Mouse (Mus musculus) kidney, postnatal 36 days (tissue): Measurements from ENCODE around the gene Wsb1.
"Not testable (repeated sequence)": the region's sequence is repeated elsewhere in the genome, so short reads cannot be mapped to it uniquely, and the experiment has no call there.

Source experiments
- DNase-seq, 2 experiments: peaks; one replicate each; pipeline ENCODE4 v3.0.0; 2021 to 2022; ENCODE audit warnings: mixed read lengths in 2 of 2

The Wsb1 gene

DNA sequence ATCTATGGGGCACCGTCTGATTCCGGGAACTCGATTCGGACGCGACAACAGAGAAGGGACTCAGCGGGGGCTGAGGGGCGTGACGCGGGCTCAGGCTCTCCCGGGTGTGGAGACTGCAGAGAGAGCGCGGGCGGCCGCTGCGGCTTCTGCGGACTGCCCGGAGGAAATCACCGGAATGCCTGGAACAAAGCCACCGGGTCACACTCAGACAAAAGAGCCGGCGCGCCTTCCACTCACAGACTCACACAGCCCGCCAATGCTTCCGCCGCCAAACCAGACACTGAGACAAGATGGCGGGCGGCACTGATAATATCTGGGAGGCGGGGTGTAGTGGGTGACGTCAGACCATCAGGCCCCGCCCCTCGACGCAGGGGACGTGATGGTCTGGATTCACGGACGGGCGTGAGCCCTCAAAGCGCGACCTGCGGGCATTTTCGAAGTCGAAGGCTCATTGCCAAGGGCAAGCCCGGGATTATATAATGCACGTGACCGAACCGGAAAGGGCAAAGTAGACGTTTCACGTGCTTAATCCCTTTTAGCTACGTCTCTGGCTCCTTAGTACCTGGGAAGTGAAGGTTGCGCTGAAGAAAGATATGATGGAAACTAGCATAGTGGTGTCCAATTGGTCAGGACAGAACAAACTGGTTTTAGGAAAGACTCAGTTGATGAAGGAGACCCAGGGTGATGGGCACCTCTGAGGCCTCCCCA is at the start of gene Wsb1:
Gene Wsb1 (minus strand): TSS at position 281 of the 708 bp plus-strand sequence.
- peak; percentile 93 to 96 for DNase-seq

- DNase-seq: not testable (repeated sequence)
Measured at GRCm38 (mm10) chr11:79304245-79304644, 49.8 kb upstream of the Wsb1 start.

- DNase-seq: no peak
Measured at GRCm38 (mm10) chr11:79303109-79303508, 48.6 kb upstream of the Wsb1 start.

GRCm38 (mm10) chr11:79299719-79300431 is 45.4 kb upstream of the Wsb1 start:
- no peak for DNase-seq

GRCm38 (mm10) chr11:79296856-79297491 is 42.5 kb upstream of the Wsb1 start, which contains the start of gene Gm9964:
TSS of gene Gm9964 (minus strand) at chr11:79296906.
- no peak for DNase-seq

GRCm38 (mm10) chr11:79296167-79296566 is 41.7 kb upstream of the Wsb1 start:
- peak; percentile 54 to 77 for DNase-seq

- no peak for DNase-seq
Measured at GRCm38 (mm10) chr11:79293971-79294370, 39.5 kb upstream of the Wsb1 start.

DNA sequence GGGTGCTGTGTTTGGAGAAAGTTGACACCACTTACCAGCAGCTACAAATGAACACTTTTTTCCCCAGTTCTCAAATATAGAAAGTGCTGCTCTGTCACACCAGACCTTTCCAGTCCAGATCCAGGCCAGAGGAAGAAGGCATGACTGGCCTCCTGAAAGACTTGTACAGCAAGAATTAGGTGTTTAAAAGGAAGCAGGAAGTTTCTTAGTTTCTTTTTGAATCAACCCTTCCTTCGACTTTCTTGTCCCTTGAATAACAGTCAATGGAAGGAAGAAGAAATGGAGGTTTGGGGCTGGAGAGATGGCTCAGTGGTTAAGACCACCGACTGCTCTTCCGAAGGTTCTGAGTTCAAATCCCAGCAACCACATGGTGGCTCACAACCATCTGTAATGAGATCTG is 38.6 kb upstream of the Wsb1 start:
- DNase-seq: no peak

DNA sequence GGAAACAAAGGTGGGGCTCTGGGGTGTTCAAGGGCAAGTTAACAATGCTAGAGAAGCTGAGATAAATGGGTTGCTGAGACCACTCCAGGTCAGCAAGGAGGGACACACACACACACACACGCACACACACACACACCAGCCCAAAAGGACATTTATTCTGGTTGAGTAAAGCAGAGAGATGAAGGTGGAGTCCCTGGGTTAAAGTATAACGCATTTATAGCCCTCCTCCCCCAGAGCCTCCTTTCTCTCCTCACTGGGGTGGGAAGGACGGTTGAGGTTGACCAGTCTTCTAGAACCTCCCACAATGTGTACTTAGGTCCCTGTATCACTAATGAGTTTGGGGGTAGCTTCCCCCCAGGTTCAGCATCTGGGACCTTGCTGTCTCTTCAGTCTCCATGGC is 37.7 kb upstream of the Wsb1 start:
- peak; percentile 72 to 80 for DNase-seq

- no peak for DNase-seq
Measured at GRCm38 (mm10) chr11:79291651-79292050, 37.2 kb upstream of the Wsb1 start.

DNA sequence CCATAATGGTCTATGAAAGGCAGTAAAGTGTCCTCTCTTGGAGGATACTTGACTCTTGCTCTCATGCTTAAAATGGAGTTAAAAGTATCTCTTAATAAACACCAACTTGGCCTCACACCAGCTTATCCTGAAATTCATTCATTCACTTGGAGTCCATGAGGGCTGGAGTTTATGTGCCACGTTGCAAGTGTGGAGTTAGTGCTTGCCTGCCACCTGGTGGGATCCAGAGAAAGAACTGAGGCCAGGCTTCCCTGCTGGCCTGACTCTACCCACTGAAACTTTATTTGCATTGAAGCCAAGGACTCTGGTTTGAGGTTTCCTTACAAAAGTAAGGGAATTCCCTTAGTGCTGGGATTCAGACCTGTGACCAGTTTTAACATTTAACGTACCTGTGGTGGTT is 36.0 kb upstream of the Wsb1 start:
- peak; percentile 63 to 74 for DNase-seq

DNA sequence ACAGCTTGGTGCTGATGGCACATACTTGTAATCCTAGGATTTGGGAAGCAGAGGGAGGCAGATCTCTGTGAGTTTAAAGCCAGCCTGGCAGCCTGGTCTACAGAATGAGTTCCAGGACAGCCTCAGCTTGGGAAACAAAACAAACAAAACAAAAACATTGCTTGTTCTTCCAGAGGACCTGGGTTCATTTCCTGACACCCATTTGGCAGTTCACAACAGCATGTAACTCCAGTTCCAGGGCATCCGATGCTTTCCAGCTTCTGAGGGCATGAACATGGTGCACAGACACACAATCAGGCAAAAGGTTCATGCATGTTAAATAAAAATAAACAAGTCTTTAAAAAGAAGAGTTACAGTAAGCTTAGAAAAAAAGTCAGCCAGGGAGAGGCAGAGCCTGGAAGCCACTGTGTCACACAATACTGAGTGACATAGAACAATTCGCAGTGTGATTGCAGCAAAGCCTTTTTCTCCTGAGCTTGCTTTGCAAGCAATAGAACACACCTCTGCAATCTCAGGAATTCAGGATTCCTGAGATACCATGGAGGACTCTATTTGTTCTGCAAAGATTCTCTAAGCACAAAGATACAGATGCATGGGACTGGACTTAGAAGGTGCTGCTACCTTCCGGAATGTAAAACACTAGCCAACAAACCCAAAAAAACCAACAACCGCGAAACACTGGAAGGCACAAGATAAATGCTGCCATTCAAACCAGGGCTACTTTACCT is 34.6 kb upstream of the Wsb1 start:
- no peak for DNase-seq

GRCm38 (mm10) chr11:79288278-79288843 is 33.9 kb upstream of the Wsb1 start:
- DNase-seq: no peak

DNA sequence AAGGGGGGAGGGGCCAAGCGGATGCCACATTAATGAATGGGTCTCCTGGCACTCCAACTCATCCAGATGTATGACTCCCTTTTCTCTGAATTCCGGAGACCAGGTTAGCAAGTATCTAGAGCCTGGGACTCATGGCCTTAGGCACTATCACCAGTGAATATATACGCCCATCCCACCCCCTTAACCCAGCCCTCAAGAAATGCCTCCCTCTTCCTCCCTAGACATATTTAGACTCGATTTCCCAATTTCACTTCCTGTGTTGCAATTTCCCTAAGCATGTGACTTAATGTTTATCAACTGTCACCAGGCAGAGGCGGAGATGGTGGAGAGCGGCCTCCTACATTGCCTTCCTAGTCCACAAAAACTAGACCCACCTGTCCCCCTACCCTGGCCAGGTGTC is 33.0 kb upstream of the Wsb1 start:
- peak in 1 of 2 experiments; percentile 50 for DNase-seq

DNA sequence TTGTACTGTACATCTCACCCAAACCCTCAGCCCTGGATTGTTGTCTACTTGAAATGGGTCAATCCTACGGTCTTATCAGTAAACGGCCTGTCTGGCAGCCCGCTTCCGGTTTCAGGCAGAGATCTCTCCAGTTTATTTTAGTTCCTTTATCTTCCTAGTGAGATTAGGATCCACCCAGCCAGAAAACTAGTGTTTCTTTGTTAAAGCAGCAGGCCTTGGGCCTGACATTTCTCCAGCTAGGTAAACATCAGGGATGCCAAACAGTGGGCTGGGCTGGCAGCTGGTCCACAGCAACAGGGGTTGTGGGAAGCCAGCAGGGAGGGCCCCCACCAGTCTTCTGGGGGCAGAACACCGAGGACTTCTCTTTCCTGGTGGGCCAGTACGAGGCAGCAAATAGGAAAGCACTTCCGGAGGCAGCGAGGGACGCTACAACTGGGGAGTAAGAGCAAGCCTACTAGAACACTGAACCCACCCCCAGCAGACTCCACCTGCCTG is 31.9 kb upstream of the Wsb1 start:
- no peak for DNase-seq

DNA sequence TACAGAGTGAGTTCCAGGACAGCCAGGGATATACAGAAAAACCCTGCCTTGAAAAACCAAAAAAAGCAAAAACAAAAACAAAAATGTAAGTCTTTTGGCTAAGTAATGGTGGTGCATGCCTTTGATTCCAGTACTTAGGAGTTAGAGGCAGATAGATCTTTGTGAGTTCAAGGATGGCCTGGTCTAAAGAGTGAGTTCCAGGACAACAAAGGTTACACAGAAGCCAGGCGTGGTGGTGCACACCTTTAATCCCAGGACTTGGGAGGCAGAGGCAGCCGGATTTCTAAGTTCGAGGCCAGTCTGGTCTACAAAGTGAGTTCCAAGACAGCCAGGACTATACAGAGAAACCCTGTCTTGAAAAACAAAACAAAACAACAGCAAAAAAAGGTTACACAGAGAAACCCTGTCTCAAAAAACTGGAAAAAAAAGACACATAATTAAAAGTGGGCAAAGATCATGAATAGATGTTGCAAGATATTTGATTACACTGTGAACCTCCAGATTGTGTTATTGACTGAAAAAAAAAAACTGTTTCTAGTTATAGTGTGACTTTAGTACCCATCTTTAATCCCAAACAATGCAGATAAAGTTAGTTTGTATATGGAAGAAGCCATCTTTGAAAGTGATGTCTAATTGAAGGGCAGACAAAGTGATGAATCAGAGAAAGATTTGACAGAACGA is 29.0 kb upstream of the Wsb1 start:
- no peak for DNase-seq

DNA sequence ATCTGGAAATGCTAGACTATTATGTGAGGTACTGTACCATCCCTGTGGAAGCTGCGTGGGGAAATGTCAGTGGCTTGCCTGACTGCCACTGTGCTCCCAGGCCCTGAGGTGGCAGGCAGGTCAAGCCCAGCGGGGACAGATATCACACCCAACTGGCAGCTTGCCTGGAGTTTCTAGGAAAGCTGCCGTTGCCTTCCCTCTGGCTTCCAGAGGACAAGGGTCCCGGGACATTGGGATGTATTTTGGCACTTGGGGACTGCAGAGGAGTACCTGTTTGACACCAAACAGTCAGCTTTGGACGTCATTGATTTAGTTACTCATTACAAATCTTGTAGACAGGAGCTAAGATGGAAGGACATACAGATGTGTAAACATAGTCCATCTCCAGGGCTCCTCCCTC is 26.9 kb upstream of the Wsb1 start:
- peak in 1 of 2 experiments; percentile 52 for DNase-seq

DNA sequence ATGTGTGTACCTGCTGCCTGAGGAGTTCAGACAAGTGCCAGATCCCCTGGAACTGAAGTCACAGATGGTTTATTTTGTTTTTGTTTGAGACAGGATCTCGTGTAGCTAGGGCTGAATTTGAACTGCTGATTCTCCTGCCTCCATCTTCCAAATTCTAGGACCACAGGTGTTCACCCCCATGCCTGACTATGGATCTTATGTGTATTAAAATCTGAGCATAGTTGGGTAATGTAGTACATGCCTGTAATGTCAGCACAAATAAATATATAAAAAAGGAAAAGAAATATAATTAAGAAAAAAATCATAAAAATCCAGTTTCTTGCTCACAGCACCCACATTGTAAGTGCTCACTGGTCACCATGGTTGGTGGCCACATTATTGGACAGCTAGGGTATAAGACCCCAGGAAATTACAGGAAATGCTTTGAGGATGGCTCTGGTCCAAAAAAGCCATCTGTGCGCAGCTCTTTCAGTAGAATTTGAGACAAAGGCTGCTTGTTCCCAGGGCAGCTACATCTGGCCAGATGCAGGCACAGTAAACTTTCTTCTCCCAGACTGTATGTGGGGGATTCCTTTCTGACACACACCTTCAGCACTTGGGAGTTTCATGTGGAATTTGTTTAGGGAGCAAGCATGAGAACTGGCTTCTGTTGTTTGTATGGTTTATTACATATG is 25.4 kb upstream of the Wsb1 start:
- no peak for DNase-seq

DNA sequence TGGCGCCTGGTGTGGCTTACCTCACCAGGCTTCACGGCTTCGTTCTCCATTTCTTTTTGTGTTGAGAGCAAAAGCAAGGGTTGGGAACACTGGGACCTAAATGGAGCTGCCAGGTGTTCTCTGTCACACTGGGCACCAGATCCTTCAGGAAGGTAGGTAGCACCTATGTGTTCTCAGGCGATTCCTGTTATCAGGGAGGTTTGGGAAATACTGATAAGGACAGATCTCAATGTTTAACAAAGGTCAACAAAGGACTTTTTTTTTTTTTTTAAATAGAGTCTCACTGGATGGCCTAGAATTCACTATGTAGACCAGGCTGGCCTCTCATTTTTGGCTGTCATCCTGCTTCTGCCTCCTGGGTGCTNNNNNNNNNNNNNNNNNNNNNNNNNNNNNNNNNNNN is 19.3 kb upstream of the Wsb1 start:
- no peak for DNase-seq

- DNase-seq: no peak
Measured at GRCm38 (mm10) chr11:79273039-79273438, 18.6 kb upstream of the Wsb1 start.

- DNase-seq: peak; percentile 34 to 49
Measured at GRCm38 (mm10) chr11:79267171-79267570, 12.7 kb upstream of the Wsb1 start.
